Mouse (Mus musculus) embryo, embryonic 10 days (tissue): ENCODE measurements around the gene Eva1a.

ENCODE experiments used
- DNase-seq: peaks from one replicate; pipeline ENCODE4 v3.0.0-alpha.2; 2015; ENCODE audit warnings: low spot score

Gene Eva1a

GRCm38 (mm10) chr6:82040834-82041487 lies at the start of gene Eva1a:
Gene Eva1a, plus strand, starts transcription at chr6:82041043.
- DNase-seq = no peak

DNA sequence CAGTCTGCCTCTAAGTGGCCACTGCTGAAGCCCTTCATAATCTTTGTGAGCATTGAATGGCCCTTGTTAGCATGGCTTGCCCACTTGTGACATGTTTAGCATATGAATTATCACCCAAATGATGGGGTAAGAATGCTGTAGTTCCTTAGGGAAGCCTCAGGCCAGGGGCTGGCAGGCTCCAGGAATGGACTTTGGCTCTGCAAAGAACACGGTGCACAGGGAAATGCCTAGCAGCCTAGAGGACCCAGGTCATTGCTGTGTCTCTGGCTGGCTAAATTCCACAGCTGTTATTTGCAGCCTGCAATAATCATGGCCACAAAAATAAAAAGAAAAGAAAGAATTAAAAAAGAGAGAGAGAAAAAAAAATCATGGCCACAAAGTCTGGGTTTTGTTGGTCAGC lies 28.5 kb upstream of the Eva1a start:
- DNase-seq = no peak

DNA sequence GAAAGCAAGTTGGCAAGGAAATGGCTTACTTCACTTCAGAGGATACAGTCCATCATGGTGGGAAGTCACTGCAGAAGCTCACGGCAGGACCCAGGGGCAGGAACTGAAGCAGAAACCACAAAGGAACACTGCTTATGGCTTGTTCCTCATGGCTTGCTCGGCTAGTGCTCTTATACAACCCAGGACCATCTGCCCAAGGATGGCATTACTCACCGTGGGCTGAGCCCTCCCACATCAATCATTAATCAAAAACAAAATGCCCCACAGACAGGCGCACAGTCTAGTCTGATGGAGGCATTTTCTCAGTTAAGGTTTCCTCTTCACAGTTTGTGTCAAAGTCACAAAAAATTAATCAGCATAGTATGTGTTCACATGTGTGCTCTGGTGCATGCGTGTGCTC lies 19.8 kb upstream of the Eva1a start:
- no peak for DNase-seq

GRCm38 (mm10) chr6:82021494-82021893 lies 19.3 kb upstream of the Eva1a start:
- no peak for DNase-seq

- peak; percentile 78 for DNase-seq
Observed at GRCm38 (mm10) chr6:82029611-82030510, 11.0 kb upstream of the Eva1a start.

GRCm38 (mm10) chr6:82030511-82030884 lies 10.3 kb upstream of the Eva1a start:
- no peak for DNase-seq

DNA sequence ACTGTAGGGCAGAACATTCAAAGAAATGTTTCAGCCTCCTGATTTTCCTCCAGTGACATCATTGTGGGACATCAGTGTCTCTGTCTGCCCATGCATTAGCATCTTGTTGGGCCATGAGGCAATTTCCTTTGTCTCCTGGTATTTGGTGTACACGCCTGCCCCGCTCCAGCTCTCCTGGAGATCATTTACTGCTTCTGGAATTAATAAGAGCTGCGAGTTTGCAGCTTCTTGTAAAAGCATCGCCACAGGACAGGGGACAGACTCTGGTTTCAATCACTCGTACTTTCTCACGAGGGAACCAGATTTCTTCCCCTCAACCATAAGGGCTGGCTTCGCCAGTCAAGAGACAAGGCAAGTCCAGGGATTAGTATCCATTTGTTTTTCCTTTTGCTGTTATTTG lies 3.6 kb upstream of the Eva1a start:
- peak; percentile 9 for DNase-seq

DNA sequence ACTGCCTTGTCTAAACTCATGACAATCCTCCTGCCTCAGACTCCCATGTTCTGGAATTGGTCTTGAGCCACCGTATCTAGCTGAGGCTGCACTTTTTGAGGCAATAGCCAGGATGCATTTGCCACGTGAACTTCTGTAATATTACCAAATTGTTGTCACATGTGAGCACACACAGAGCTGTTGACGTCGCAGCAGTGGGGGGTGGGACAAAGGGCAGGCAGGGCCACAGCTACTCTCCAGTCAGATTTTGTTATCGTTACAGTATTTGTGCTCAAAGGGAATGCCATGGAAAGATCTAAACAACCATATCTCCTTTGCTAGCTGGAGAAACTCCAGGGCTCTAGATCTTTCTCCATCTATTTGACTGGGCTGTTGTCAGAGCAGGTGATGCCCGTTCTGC lies 1.6 kb upstream of the Eva1a start:
- DNase-seq = no peak

DNA sequence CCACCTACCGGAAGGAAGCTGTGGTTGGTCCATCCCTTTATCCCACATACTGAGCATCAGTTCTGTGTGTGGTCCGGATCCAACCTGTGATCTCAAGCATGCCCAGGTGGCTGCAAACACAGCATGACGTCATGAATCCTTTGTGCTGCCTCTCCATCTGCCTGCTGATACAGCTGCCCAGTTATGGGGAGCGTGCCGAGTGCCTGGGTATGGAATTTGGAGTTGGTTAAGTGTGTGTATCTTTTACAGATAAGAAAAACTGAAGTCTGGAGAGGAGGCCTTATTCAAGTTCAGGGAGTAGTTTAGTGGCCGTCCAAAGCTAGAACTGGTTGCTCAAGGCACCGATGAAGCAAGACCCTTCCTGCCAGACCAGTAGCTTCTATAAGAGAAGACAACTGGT lies 875 bp upstream of the Eva1a start:
- DNase-seq = no peak

DNA sequence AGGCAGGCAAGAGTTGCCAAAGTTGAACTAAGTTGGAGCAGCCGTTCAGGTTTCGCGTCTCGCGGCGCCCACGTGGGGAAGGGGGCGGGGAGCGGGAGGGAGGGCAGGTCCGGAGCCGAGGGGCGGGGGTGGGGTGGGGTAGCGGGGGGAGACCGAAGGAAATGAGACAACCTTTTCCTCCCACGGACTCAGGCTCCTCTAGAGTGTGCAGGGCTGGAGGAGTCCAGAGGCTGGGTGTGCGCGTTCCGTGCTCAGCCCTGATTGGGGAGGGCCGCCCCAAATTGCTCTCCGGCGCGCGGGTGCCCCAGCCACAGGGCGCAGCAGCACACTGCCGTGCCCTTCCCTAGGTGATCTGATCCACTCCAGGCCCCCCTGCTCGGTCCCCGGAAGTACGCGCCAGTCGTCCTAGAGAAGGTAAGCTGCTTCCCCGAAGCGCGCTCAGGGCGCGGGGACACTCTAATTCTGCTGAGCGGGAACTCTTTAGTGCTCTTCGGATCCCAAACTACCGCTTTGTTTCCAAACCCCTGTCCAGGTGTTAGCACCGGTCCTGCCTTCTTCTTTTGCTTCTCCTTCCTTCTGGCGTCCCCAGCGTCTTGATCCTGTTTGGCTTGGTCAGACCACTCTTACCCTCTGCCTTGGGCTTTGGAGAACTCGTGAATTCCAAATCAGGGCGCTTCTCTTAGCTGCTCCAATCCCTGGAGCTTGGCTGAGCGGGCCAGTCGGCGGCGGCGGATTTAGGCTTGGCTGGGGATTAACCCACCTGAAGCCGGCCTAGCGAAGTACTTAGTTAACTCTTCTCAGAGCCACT lies 849 bp downstream of the Eva1a start:
- peak; percentile 48 for DNase-seq

DNA sequence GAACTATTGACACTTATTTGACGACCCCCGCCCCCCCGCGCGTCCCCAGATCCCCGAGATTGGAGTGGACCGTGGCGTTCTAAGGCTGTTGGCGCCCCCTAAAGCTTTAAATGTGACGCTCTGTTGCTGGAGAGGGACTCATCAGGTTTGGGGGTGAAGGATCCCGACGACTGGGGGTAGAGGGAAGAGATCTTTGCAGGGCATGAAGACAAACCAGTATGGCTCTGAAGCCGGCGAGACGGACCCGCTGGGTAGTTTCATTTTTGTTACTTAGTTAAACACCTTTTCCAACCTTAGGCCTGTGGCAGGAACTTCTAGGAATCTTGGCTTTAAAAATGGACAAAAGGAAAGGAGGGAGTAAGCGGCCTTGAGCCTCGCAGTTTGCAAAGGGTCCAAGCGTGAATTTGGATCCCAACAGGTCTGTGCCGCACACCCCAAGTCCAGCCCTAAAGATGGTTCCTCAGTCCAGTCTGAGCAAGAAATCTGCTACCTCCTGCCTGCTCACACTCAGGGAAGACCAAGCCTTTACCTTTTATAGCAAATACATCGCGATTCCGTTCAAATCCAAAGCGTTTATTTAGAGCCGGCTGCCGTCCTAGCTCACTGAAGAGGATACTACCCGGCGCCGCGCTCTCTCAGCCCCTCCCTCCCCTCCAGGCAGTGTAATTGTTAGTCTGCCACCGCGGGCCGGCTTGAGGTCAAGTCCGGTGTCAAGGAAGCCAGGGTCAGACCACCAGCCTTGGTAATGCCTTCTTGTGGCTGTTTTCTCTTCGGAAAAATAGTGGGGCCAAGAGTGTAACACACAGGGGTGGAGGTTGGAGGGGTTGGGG lies 1.7 kb downstream of the Eva1a start:
- peak; percentile 86 for DNase-seq

DNA sequence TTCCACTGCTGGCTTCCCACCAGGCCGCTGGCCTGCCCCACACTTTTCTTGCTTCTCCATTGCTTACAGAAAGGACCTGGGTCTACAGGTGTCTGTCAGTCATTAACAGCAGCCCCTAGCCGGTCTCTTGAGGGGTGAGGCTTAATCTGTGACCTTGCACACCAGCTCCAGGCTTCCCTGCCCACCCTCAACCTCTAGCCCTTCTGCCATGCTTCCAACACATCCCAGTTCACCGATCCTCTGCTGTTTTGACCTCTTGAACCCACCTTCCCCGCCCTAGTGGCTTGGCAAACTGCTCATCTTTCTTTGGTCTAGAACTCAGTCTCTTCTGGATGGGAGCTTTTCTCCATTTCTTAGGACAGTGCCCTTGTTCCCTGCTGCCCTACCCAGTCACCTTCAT lies 2.8 kb downstream of the Eva1a start:
- DNase-seq = no peak

GRCm38 (mm10) chr6:82044509-82044908 lies 3.7 kb downstream of the Eva1a start:
- DNase-seq = no peak

DNA sequence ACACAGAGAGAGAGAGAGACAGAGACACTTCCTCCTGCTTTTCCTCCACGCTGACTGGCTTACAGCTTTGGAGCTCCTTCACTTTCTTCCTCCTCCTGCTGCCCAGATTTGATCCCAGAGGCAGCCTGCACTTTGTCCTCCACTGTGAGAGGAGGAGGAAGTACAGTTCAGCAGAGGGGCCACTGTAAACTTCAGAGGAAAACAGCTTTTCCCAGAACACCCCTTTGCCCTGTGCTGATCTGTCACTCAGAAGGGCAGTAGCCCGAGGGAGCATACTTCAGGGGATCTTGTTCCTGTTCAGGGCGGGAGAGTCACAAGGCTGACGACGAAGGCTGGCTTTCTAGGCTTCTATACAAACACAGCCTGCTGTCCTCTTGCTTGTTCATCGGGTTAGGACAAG lies 7.1 kb downstream of the Eva1a start:
- DNase-seq = no peak

DNA sequence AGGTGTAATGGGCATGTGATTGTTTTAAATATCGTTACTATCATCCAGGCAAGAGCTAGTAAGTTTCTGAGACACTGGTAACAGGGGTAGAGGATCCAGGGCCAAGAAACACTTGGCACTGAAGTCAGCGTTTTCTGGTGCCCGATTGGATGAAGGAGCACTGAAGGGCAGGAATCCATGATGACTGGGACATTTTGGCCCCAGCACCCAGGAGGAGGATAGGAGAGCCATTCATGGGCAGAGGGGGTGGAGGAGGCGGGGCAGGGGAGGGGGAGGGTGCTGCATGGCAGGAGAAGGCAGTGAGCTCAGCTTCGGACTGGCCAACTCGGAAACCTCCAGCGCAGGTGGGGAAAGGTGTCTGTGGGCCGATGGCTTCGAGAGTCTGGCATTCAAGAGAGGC lies 9.4 kb downstream of the Eva1a start:
- DNase-seq = no peak

GRCm38 (mm10) chr6:82051569-82051968 lies 10.7 kb downstream of the Eva1a start:
- DNase-seq = no peak

DNA sequence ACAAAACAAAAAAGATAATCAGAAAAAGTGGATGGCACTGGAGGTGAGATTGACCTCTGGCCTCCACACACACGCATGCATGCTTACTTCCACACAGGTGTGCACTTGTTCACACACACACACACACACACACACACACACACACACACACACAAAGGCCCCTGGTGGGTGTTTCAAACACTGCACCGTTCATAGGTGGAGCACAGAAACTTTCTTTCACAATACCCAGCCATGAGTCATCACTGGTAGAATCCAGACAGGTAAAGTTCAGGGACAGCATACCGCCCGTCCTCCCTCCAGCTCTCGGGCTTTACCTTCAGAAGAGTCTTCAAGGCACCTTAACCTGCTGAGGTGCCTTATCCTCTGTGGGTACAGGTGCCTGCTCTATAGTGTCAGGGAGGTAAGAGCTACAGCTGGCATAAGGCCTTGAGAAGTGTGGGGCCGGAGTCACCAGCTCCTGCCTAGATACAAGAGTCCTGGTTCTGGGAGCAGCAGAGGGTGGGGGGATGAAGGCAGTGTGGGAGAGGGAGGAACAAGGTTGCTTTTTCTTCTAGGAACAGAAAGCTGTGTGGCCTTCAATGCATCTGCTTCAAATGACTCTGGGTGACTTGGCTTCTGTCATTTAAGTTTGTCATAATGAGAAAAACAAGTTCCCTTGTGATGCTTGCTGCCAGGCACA lies 11.3 kb downstream of the Eva1a start:
- DNase-seq = no peak

- no peak for DNase-seq
Observed at GRCm38 (mm10) chr6:82052726-82053118, 11.9 kb downstream of the Eva1a start.

- no peak for DNase-seq
Observed at GRCm38 (mm10) chr6:82054854-82055253, 14.0 kb downstream of the Eva1a start.

DNA sequence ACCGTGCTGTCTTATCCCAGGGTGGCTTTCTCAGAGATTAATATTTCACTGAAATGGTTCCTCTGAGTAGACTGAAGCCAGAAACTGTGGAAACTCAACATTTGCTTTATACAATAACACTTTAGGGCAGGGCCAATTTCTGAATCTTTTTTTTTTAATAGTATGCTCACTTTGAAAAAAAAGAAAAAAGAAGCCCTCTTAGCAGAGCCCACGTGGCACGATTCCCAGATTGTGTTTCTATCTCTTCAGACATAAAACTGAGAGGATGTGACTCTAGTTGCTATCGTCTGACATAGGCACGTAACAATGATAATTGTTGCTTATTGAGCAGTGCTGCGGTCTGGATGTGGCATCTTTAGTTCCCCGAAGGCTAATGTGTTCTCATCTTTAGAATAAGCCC lies 19.1 kb downstream of the Eva1a start:
- no peak for DNase-seq

DNA sequence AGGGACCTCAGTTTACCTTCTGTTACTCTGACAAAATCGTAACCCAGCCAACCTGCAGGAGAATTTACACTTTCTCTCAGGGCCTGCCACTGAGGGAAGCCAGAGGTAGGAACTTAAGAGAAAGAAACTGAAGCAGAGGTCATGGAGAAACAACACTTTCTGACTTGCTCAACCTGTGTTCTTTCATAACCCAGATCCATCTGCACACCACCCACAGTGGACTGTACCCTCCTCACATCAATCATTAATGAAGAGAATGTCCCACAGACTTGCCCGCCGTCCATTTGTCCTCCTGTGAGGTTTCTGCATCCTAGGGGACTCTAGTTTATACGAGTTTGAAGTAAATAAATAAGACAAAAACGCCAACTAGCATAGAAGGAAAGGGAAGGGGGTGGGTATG lies 24.4 kb downstream of the Eva1a start:
- no peak for DNase-seq
